Mouse (Mus musculus): ENCODE data around the gene Cops9.

GRCm38 (mm10) chr1:92640393-92640792 is 1.4 kb downstream of the Cops9 start:
- TF ChIP-seq POLR2A (IDR thresholded peaks at IDR 0.05; ENCODE audit: borderline replicate concordance, extremely low read depth, low read depth, low read length) (no peak), CTCF (IDR thresholded peaks at IDR 0.05; ENCODE audit: insufficient read depth, low read length) (no peak)

Data from lung, adult 2 months (tissue).